Mouse (Mus musculus): ENCODE measurements around the gene Sh3bgrl.

Sh3bgrl gene

GRCm38 (mm10) chrX:109228720-109229119 lies 133.6 kb downstream of the Sh3bgrl start:
- no peak for ATAC-seq (ENCODE audit: insufficient number of reproducible peaks, low FRiP score, low TSS enrichment)

DNA sequence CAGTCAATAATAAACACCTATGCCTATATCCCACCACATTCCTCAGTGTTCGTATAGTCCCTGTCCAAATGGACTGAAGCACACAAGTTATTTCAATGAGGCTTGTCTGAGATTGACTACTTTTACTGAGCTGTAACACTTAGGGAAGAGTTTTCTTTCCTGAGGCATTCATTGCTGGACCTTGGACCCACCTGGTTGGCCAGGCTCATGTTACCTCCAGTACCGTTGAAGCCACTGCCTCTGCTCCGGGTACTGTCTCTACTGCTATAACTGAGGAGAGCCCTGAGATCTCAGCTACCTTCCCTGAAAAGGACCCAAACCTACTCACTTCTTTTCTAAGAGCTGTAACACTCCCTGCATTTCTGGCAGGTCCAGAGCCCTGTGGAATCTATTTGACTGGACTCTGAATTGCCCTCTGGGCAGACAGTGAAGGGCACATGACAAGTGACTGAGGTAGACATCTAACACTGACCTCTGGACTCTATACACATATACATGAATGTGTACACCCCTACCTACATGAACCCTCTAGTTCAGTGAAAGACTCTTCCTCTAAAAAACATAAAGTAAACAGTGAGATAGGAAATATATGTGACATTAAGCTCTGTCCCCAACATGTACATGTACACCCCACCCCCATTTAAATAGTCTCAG lies 140.3 kb downstream of the Sh3bgrl start:
- no peak for ATAC-seq (ENCODE audit: insufficient number of reproducible peaks, low FRiP score, low TSS enrichment)

DNA sequence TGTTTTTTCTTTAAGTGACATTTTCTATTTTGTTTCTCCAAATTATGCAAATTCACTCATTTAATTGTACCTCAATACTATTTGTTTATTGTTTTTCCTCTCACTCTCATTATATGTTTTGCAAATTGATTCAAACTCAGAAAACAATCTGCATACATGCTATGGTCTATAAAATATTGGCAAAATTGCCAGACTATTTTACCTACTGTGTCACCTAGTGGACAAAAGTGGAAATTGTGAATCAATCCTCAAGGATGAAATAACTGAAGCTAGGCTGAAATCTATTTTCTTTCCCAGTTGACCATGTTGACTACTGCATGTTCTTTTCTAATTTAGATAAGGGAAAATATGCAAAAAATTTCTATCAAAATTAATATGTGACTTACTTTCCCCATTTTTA lies 143.0 kb downstream of the Sh3bgrl start:
- ATAC-seq (ENCODE audit: insufficient number of reproducible peaks, low FRiP score, low TSS enrichment), result no peak

Data from cerebellum, adult (tissue).